Comparison of ENCODE assay signal across 9 mouse cellular contexts in the genomic region with DNA sequence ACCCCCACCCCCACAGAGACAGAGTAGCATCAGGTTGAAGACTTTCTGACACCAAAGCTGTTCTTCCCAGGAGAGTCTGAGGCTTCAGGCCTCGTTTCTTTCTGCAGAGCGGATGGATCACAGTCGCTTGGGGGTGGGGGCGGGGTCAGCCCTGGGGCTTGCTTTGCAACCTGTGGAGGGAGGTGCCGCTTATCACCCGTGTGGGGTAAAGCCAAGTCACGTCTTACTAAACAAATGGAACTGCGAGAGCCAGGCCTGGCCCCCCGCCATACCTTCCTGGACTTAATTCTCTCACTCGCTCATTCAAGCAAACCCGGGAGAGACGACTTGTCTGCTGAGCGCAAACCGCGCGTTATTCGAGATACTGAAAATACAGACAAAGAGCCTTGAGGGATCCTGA.
DNase-seq lines count a peak whose midpoint lies in the region; ATAC-seq lines count a peak whose summit lies in the region.
"Had no signal": no experiment of that assay in that cellular context is flagged by ENCODE, and none has a peak within 500 bp of the region (broad histone marks: within the 10 kb centered on the region; RNA-seq: fewer than 3 reads in every experiment).

No protein-coding gene starts in this region.

- no peaks in the 10 kb centered on the region for H3K9me3 ChIP-seq in kidney, embryonic 14.5 days (ENCODE audit: control insufficient read depth, low read length)
- H3K9me3 ChIP-seq in embryonic facial prominence, embryonic 14.5 days (ENCODE audit: control insufficient read depth, low read length): no peaks in the 10 kb centered on the region
- no peaks in the 10 kb centered on the region for H3K9me3 ChIP-seq in hindbrain, embryonic 15.5 days

- H3K4me2 ChIP-seq in kidney, embryonic 14.5 days (replicated peaks; ENCODE audit: low read depth, low read length): peak overlapping the region; percentile 25
- peak overlapping the region; percentile 40 for H3K4me2 ChIP-seq in embryonic facial prominence, embryonic 14.5 days (ENCODE audit: low read depth, low read length)
- peak overlapping the region; percentile 45 for H3K4me2 ChIP-seq in hindbrain, embryonic 15.5 days

- 0 out of 2 replicates have a peak overlapping the region, but pooled peaks have one; percentile 28 for H3K9ac ChIP-seq in kidney, embryonic 14.5 days (ENCODE audit: low read depth, low read length)
- H3K9ac ChIP-seq in embryonic facial prominence, embryonic 14.5 days (ENCODE audit: low read depth, low read length): peak overlapping the region; percentile 2; the same call in 1 of the 2 replicates
- H3K9ac ChIP-seq in hindbrain, embryonic 15.5 days: peak overlapping the region; percentile 2; the same call in 1 of the 2 replicates

- peaks cover 38% of the 10 kb centered on the region for H3K4me1 ChIP-seq in kidney, embryonic 14.5 days (ENCODE audit: control insufficient read depth, insufficient read depth, low read length)
- H3K4me1 ChIP-seq in embryonic facial prominence, embryonic 14.5 days (ENCODE audit: control insufficient read depth, insufficient read depth, low read length): peaks cover 49% of the 10 kb centered on the region
- peaks cover 11% of the 10 kb centered on the region for H3K4me1 ChIP-seq in hindbrain, embryonic 15.5 days (replicated peaks)

- DNase-seq in kidney, adult 9 months: no peak
- DNase-seq in embryonic facial prominence, embryonic 14.5 days (ENCODE audit: low spot score): peak; percentile 93
- DNase-seq in lung, postnatal 14 days: peak; percentile 17
- DNase-seq in spleen, adult 18-20 months: no peak
- DNase-seq in embryo, embryonic 9.5 days (ENCODE audit: extremely low spot score): no peak
- no peak for DNase-seq in urinary bladder, postnatal 25 days (ENCODE audit: low spot score)

- H3K27ac ChIP-seq in kidney, embryonic 14.5 days (ENCODE audit: low read depth, low read length): 0 out of 2 replicates have a peak overlapping the region, but pooled peaks have one; percentile 3
- H3K27ac ChIP-seq in embryonic facial prominence, embryonic 14.5 days (replicated peaks; ENCODE audit: low read depth, low read length): peak overlapping the region; percentile 35; the same call in 1 of the 2 replicates
- no peak overlapping the region; the same call in 1 of the 2 replicates for H3K27ac ChIP-seq in hindbrain, embryonic 15.5 days (replicated peaks)

- no peaks in the 10 kb centered on the region for H3K27me3 ChIP-seq in kidney, embryonic 14.5 days (ENCODE audit: control insufficient read depth, insufficient read depth, low read length)
- no peaks in the 10 kb centered on the region for H3K27me3 ChIP-seq in embryonic facial prominence, embryonic 14.5 days (replicated peaks; ENCODE audit: control insufficient read depth, insufficient read depth, low read length)
- no peaks in the 10 kb centered on the region for H3K27me3 ChIP-seq in hindbrain, embryonic 15.5 days

- no peaks in the 10 kb centered on the region for H3K36me3 ChIP-seq in kidney, embryonic 14.5 days (ENCODE audit: control insufficient read depth, insufficient read depth, low read length)
- no peaks in the 10 kb centered on the region for H3K36me3 ChIP-seq in embryonic facial prominence, embryonic 14.5 days (ENCODE audit: control insufficient read depth, insufficient read depth, low read length)
- H3K36me3 ChIP-seq in hindbrain, embryonic 15.5 days: no peaks in the 10 kb centered on the region

- ATAC-seq in kidney, embryonic 14.5 days (ENCODE audit: low FRiP score, low TSS enrichment): no peak; the same call in 1 of the 2 replicates
- ATAC-seq in embryonic facial prominence, embryonic 14.5 days (ENCODE audit: low read depth): peak; percentile 47; the same call in 1 of the 2 replicates
- no peak for ATAC-seq in hindbrain, embryonic 15.5 days (ENCODE audit: low FRiP score, low read depth)
- ATAC-seq: Patski had no signal

- WGBS in kidney, embryonic 14.5 days: 8% methylated on average over 17 of the region's 17 CpGs
- WGBS in embryonic facial prominence, embryonic 14.5 days: 7% methylated on average over 17 of the region's 17 CpGs
- WGBS in hindbrain, embryonic 15.5 days: 5% methylated on average over 17 of the region's 17 CpGs

- H3K4me3 ChIP-seq in kidney, embryonic 14.5 days (ENCODE audit: low read length): 0 out of 2 replicates have a peak overlapping the region, but pooled peaks have one; percentile 1
- H3K4me3 ChIP-seq in embryonic facial prominence, embryonic 14.5 days (ENCODE audit: low read depth, low read length): no peak overlapping the region
- H3K4me3 ChIP-seq in hindbrain, embryonic 15.5 days: peak overlapping the region; percentile 9; the same call in 1 of the 2 replicates

Comparison
In these comparisons a context has a peak if more than half of its experiments do, and no peak if none do; other contexts are left out.
1. DNase-seq: peak in embryonic facial prominence, embryonic 14.5 days (single experiment) and lung, postnatal 14 days (single experiment); none in kidney, adult 9 months (single experiment), spleen, adult 18-20 months (0 of 2), embryo, embryonic 9.5 days (single experiment) and urinary bladder, postnatal 25 days (single experiment).
2. Peak in every context shown above with its lines, with median percentiles within 50 percentile points of each other: H3K4me2 ChIP-seq and H3K9ac ChIP-seq.